Mouse (Mus musculus) stomach, postnatal 0 days (tissue): ENCODE measurements at regions not wholly inside any gene's neighbourhood (a gene's known extent, or its start where the extent isn't known, plus 50 kb on each side); places are given as distances from the start of the nearest gene placed in this dataset.
"Not testable (repeated sequence)": the region's sequence is repeated elsewhere in the genome, so short reads cannot be mapped to it uniquely, and the experiment has no call there.

ENCODE experiments used
- ATAC-seq: fragments of 200-750 bp; cut with Nextera tagmentation; 2 replicates; pipeline ENCODE4 v1.8.0; 2017; ENCODE audit not compliant: low FRiP score, low TSS enrichment
- DNase-seq: peaks from one replicate; pipeline ENCODE4 v3.0.0-alpha.2; 2016; ENCODE audit warnings: low spot score
- H3K27ac ChIP-seq: fragments of 300-500 bp; sonication (generic); replicated peaks from 2 replicates; pipeline ENCODE4 v1.5.1; 2014; ENCODE audit warnings: mild to moderate bottlenecking, control low read depth
- H3K27me3 ChIP-seq: fragments of 300-500 bp; sonication (generic); 2 replicates; pipeline ENCODE4 v1.6.1; 2014; ENCODE audit warnings: low read length; ENCODE audit not compliant: control insufficient read depth, insufficient read depth
- H3K36me3 ChIP-seq: fragments of 300-500 bp; sonication (generic); 2 replicates; pipeline ENCODE4 v1.6.1; 2014; ENCODE audit warnings: low read length, mixed read lengths; ENCODE audit not compliant: control insufficient read depth, insufficient read depth
- H3K4me1 ChIP-seq: fragments of 300-500 bp; sonication (generic); replicated peaks from 2 replicates; pipeline ENCODE4 v1.6.1; 2014; ENCODE audit warnings: antibody characterized with exemption; ENCODE audit not compliant: control insufficient read depth, insufficient read depth
- H3K4me2 ChIP-seq: fragments of 300-500 bp; sonication (generic); replicated peaks from 2 replicates; pipeline ENCODE4 v1.6.1; 2014; ENCODE audit warnings: low read depth, mild to moderate bottlenecking, control low read depth, moderate library complexity
- H3K4me3 ChIP-seq: fragments of 300-500 bp; sonication (generic); 2 replicates; pipeline ENCODE4 v1.5.1; 2014; ENCODE audit warnings: low read depth, low read length, control low read depth
- H3K9ac ChIP-seq: fragments of 300-500 bp; sonication (generic); 2 replicates; pipeline ENCODE4 v1.6.1; 2014; ENCODE audit warnings: mild to moderate bottlenecking, low read length, control low read depth, mixed read lengths
- H3K9me3 ChIP-seq: fragments of 300-500 bp; sonication (generic); 2 replicates; pipeline ENCODE4 v1.6.1; 2016; ENCODE audit warnings: low read length; ENCODE audit not compliant: control insufficient read depth
- CTCF ChIP-seq: IDR thresholded peaks from 2 replicates; pipeline ENCODE4 v1.5.1; 2016; ENCODE audit warnings: antibody characterized with exemption, low read depth, mild to moderate bottlenecking, moderate library complexity
- EP300 ChIP-seq: optimal IDR thresholded peaks from 2 replicates; pipeline ENCODE3; 2016; ENCODE audit warnings: antibody characterized with exemption
- WGBS: fragments of 180-500 bp; shearing (Covaris S2); extraction: QIAGEN DNeasy Blood & Tissue Kit; methylation state at CpG from one replicate; pipeline ENCODE4 v1.1.7; 2014; 5-methylcytosine and 5-hydroxymethylcytosine counted together

- DNase-seq (no peak), ATAC-seq (no peak)
- no peaks in the 10 kb centered on the region for H3K36me3 ChIP-seq
- no peaks in the 10 kb centered on the region for H3K27me3 ChIP-seq
- no peak for TF ChIP-seq CTCF
- H3K4me2 ChIP-seq = no peak overlapping the region
- WGBS = 26% methylated on average over 3 of the region's 3 CpGs
- H3K9ac ChIP-seq = no peak overlapping the region
- H3K4me1 ChIP-seq = no peaks in the 10 kb centered on the region
- H3K27ac ChIP-seq = no peak overlapping the region
- no peak overlapping the region for H3K4me3 ChIP-seq
- H3K9me3 ChIP-seq = no peaks in the 10 kb centered on the region
Measured at GRCm38 (mm10) chr11:45396009-45396408, 455.8 kb upstream of the Clint1 start.

GRCm38 (mm10) chr11:45398188-45398587 is 453.7 kb upstream of the Clint1 start:
- H3K4me1 ChIP-seq = no peaks in the 10 kb centered on the region
- H3K27ac ChIP-seq = no peak overlapping the region
- TF ChIP-seq EP300 (no peak), CTCF (no peak)
- H3K9ac ChIP-seq = no peak overlapping the region
- H3K4me3 ChIP-seq = no peak overlapping the region
- H3K4me2 ChIP-seq = no peak overlapping the region
- no peak for DNase-seq
- H3K27me3 ChIP-seq = no peaks in the 10 kb centered on the region
- WGBS = 50% methylated on average over 6 of the region's 6 CpGs
- no peak for ATAC-seq
- H3K36me3 ChIP-seq = no peaks in the 10 kb centered on the region
- H3K9me3 ChIP-seq = no peaks in the 10 kb centered on the region

DNA sequence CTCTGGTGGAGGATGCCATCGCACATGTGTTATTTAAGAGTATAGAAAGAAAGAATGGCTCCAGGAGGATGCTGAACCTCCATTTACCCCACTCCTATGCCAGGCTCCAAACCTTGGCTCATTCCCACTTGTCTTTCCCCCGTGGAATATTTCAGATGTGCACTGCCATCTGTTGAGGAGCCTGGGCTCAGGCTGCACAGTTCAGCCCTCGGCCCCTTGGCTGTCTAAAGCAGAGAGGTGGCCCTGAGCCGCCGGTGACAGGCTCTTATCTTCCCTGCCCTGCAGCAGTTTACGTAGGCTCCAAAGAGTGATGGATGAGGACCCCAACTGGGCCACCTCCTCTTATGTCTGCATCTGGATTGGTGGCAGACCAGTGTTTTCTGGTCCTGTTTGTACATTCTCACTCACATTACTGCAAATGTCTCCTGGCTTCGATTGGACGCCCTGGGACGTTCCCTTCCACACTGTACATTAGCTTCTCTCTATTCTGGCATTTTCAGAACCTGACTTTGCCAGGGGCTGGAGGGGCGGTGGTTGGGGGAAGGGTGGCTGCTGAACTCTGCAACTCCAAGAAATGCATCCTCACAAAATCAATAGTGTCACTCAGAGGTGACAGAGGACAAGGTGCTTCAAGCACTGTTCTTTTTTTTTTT is 447.3 kb upstream of the Clint1 start:
- DNase-seq (no peak), ATAC-seq (no peak)
- TF ChIP-seq EP300 (no peak), CTCF (no peak)

DNA sequence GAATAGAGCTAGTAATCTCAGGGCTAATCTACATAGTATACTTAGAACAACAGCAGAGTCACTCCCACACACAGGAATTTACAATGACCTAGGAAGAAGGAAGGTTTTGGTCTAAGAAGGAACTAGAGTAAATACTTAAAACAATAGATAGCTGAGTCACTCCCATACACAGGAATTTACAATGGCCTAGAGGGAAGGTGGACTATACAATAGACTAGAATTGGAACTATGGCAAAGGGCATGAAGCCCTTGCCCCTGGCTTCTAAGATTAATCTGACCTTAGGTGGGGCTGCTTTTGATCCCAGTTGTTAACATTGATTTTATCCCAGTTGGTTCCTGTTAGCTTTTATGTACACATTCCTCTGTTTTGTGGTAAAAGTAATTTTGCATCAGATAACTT is 427.8 kb upstream of the Clint1 start:
- H3K4me2 ChIP-seq, ATAC-seq, H3K9me3 ChIP-seq, H3K4me1 ChIP-seq, H3K9ac ChIP-seq, H3K4me3 ChIP-seq, H3K27me3 ChIP-seq, DNase-seq, H3K27ac ChIP-seq, H3K36me3 ChIP-seq: not testable (repeated sequence)

More for the DNA sequence above, 447.3 kb upstream of the Clint1 start:
- Histone ChIP-seq H3K9me3 (no peaks in the 10 kb centered on the region), H3K4me1 (no peaks in the 10 kb centered on the region), H3K27me3 (no peaks in the 10 kb centered on the region), H3K36me3 (no peaks in the 10 kb centered on the region), H3K4me2 (no peak overlapping the region), H3K4me3 (no peak overlapping the region), H3K27ac (no peak overlapping the region), H3K9ac (no peak overlapping the region)
- 38% methylated on average over 10 of the region's 10 CpGs for WGBS

GRCm38 (mm10) chr11:45440937-45441720 is 410.7 kb upstream of the Clint1 start:
- Histone ChIP-seq H3K27ac (no peak overlapping the region), H3K27me3 (no peaks in the 10 kb centered on the region), H3K4me2 (no peak overlapping the region), H3K4me3 (no peak overlapping the region), H3K9me3 (no peaks in the 10 kb centered on the region), H3K9ac (no peak overlapping the region), H3K36me3 (no peaks in the 10 kb centered on the region), H3K4me1 (no peaks in the 10 kb centered on the region)
- no peak for TF ChIP-seq CTCF
- no peak for TF ChIP-seq EP300
- ATAC-seq (no peak), DNase-seq (no peak)
- WGBS = 58% methylated on average over 3 of the region's 3 CpGs

- Histone ChIP-seq H3K4me2 (no peak overlapping the region), H3K36me3 (no peaks in the 10 kb centered on the region), H3K27me3 (no peaks in the 10 kb centered on the region), H3K4me3 (no peak overlapping the region), H3K9me3 (no peaks in the 10 kb centered on the region), H3K27ac (no peak overlapping the region), H3K9ac (no peak overlapping the region), H3K4me1 (no peaks in the 10 kb centered on the region)
- no peak for DNase-seq
- TF ChIP-seq CTCF = no peak
- no peak for TF ChIP-seq EP300
- no peak for ATAC-seq
- WGBS = 65% methylated on average over 2 of the region's 2 CpGs
Measured at GRCm38 (mm10) chr11:45446512-45446911, 405.3 kb upstream of the Clint1 start.
